Mouse (Mus musculus): ENCODE results near the gene Txlna. TPM values are rescaled to one million over a fixed set of nuclear protein-coding genes. Genes with fewer than 3 reads are reported as not detected.

Txlna gene
- total and polyA plus RNA-seq, 2 experiments from 2014 or later, result 29.3 to 31.6 TPM

- H3K36me3 ChIP-seq (ENCODE audit: insufficient read depth, low read length), result peaks cover 14% of the 10 kb centered on the region; the same call in 1 of the 2 replicates
- TF ChIP-seq CTCF (IDR thresholded peaks at IDR 0.05; ENCODE audit: low read depth), result peak; percentile 81
- H3K9ac ChIP-seq (replicated peaks; ENCODE audit: low read length), result peak overlapping the region; percentile 89
- 7% methylated on average over 12 of the region's 12 CpGs for WGBS
- no peaks in the 10 kb centered on the region for H3K9me3 ChIP-seq (ENCODE audit: low read length)
- H3K27me3 ChIP-seq (ENCODE audit: insufficient read depth, low read length), result no peaks in the 10 kb centered on the region
- peak overlapping the region; percentile 63 for H3K4me3 ChIP-seq (ENCODE audit: low read length)
- peaks cover 3% of the 10 kb centered on the region for H3K4me1 ChIP-seq (ENCODE audit: insufficient read depth, low read length)
- DNase-seq (ENCODE audit: low spot score), result peak; percentile 71
- H3K4me2 ChIP-seq (ENCODE audit: low read depth, low read length), result peak overlapping the region; percentile 85
- 0 out of 2 replicates have a peak, but pooled peaks have one; percentile 46 for ATAC-seq
- peak overlapping the region; percentile 94 for H3K27ac ChIP-seq
These were observed 30.7 kb upstream of the Txlna start for GRCm38 (mm10) chr4:129671491-129672082.

GRCm38 (mm10) chr4:129662255-129662813 is 21.5 kb upstream of the Txlna start:
- Histone ChIP-seq H3K4me3 (ENCODE audit: low read length) (no peak overlapping the region), H3K4me2 (ENCODE audit: low read depth, low read length) (no peak overlapping the region), H3K36me3 (ENCODE audit: insufficient read depth, low read length) (peaks cover 37% of the 10 kb centered on the region), H3K9me3 (ENCODE audit: low read length) (no peaks in the 10 kb centered on the region), H3K4me1 (ENCODE audit: insufficient read depth, low read length) (no peaks in the 10 kb centered on the region), H3K27ac (no peak overlapping the region), H3K27me3 (ENCODE audit: insufficient read depth, low read length) (no peaks in the 10 kb centered on the region), H3K9ac (replicated peaks; ENCODE audit: low read length) (no peak overlapping the region)
- TF ChIP-seq CTCF (IDR thresholded peaks at IDR 0.05; ENCODE audit: low read depth), result no peak
- no peak for ATAC-seq
- 82% methylated on average over 3 of the region's 3 CpGs for WGBS
- no peak for DNase-seq (ENCODE audit: low spot score)

GRCm38 (mm10) chr4:129661584-129661983 is 20.7 kb upstream of the Txlna start:
- H3K9me3 ChIP-seq (ENCODE audit: low read length), result no peaks in the 10 kb centered on the region
- no peak for ATAC-seq
- DNase-seq (ENCODE audit: low spot score), result no peak
- H3K4me3 ChIP-seq (ENCODE audit: low read length), result no peak overlapping the region
- peaks cover 41% of the 10 kb centered on the region for H3K36me3 ChIP-seq (ENCODE audit: insufficient read depth, low read length)
- no peak overlapping the region for H3K27ac ChIP-seq
- H3K27me3 ChIP-seq (ENCODE audit: insufficient read depth, low read length), result no peaks in the 10 kb centered on the region
- TF ChIP-seq CTCF (IDR thresholded peaks at IDR 0.05; ENCODE audit: low read depth), result no peak
- H3K4me1 ChIP-seq (ENCODE audit: insufficient read depth, low read length), result no peaks in the 10 kb centered on the region
- H3K4me2 ChIP-seq (ENCODE audit: low read depth, low read length), result no peak overlapping the region
- H3K9ac ChIP-seq (replicated peaks; ENCODE audit: low read length), result no peak overlapping the region
- WGBS, result 83% methylated on average over 3 of the region's 3 CpGs

- Histone ChIP-seq H3K27me3 (ENCODE audit: insufficient read depth, low read length) (no peaks in the 10 kb centered on the region), H3K36me3 (ENCODE audit: insufficient read depth, low read length) (peaks cover 87% of the 10 kb centered on the region), H3K4me3 (ENCODE audit: low read length) (no peak overlapping the region), H3K9me3 (ENCODE audit: low read length) (no peaks in the 10 kb centered on the region), H3K9ac (replicated peaks; ENCODE audit: low read length) (no peak overlapping the region), H3K27ac (no peak overlapping the region), H3K4me1 (ENCODE audit: insufficient read depth, low read length) (no peaks in the 10 kb centered on the region), H3K4me2 (ENCODE audit: low read depth, low read length) (no peak overlapping the region)
- TF ChIP-seq CTCF (IDR thresholded peaks at IDR 0.05; ENCODE audit: low read depth), result no peak
- no peak for ATAC-seq
- 92% methylated on average over 14 of the region's 14 CpGs for WGBS
- DNase-seq (ENCODE audit: low spot score), result no peak
These were observed 13.9 kb upstream of the Txlna start for GRCm38 (mm10) chr4:129654770-129655169.

GRCm38 (mm10) chr4:129650359-129650758 is 9.5 kb upstream of the Txlna start:
- TF ChIP-seq CTCF (IDR thresholded peaks at IDR 0.05; ENCODE audit: low read depth), result no peak
- no peak for ATAC-seq
- WGBS, result 93% methylated on average over 8 of the region's 8 CpGs
- H3K9me3 ChIP-seq (ENCODE audit: low read length), result no peaks in the 10 kb centered on the region
- H3K4me3 ChIP-seq (ENCODE audit: low read length), result no peak overlapping the region
- H3K4me1 ChIP-seq (ENCODE audit: insufficient read depth, low read length), result no peaks in the 10 kb centered on the region
- no peak overlapping the region for H3K4me2 ChIP-seq (ENCODE audit: low read depth, low read length)
- H3K27ac ChIP-seq, result no peak overlapping the region
- H3K27me3 ChIP-seq (ENCODE audit: insufficient read depth, low read length), result no peaks in the 10 kb centered on the region
- H3K36me3 ChIP-seq (ENCODE audit: insufficient read depth, low read length), result peaks cover 86% of the 10 kb centered on the region
- H3K9ac ChIP-seq (replicated peaks; ENCODE audit: low read length), result no peak overlapping the region
- DNase-seq (ENCODE audit: low spot score), result no peak

GRCm38 (mm10) chr4:129648656-129649055 is 7.8 kb upstream of the Txlna start:
- no peaks in the 10 kb centered on the region for H3K9me3 ChIP-seq (ENCODE audit: low read length)
- H3K36me3 ChIP-seq (ENCODE audit: insufficient read depth, low read length), result peaks cover 77% of the 10 kb centered on the region
- ATAC-seq (no peak), DNase-seq (ENCODE audit: low spot score) (no peak)
- H3K4me3 ChIP-seq (ENCODE audit: low read length), result no peak overlapping the region
- H3K4me2 ChIP-seq (ENCODE audit: low read depth, low read length), result no peak overlapping the region
- H3K27me3 ChIP-seq (ENCODE audit: insufficient read depth, low read length), result no peaks in the 10 kb centered on the region
- no peak overlapping the region for H3K9ac ChIP-seq (replicated peaks; ENCODE audit: low read length)
- no peak overlapping the region for H3K27ac ChIP-seq
- WGBS, result 83% methylated on average over 1 of the region's 1 CpGs
- H3K4me1 ChIP-seq (ENCODE audit: insufficient read depth, low read length), result no peaks in the 10 kb centered on the region
- no peak for TF ChIP-seq CTCF (IDR thresholded peaks at IDR 0.05; ENCODE audit: low read depth)

- no peaks in the 10 kb centered on the region for H3K27me3 ChIP-seq (ENCODE audit: insufficient read depth, low read length)
- 92% methylated on average over 6 of the region's 6 CpGs for WGBS
- no peaks in the 10 kb centered on the region for H3K4me1 ChIP-seq (ENCODE audit: insufficient read depth, low read length)
- ATAC-seq, result no peak
- peaks cover 50% of the 10 kb centered on the region for H3K36me3 ChIP-seq (ENCODE audit: insufficient read depth, low read length)
- no peaks in the 10 kb centered on the region for H3K9me3 ChIP-seq (ENCODE audit: low read length)
- no peak overlapping the region for H3K4me2 ChIP-seq (ENCODE audit: low read depth, low read length)
- DNase-seq (ENCODE audit: low spot score), result no peak
- H3K9ac ChIP-seq (replicated peaks; ENCODE audit: low read length), result no peak overlapping the region
- TF ChIP-seq CTCF (IDR thresholded peaks at IDR 0.05; ENCODE audit: low read depth), result no peak
- no peak overlapping the region for H3K27ac ChIP-seq
- H3K4me3 ChIP-seq (ENCODE audit: low read length), result no peak overlapping the region
These were observed 4.3 kb upstream of the Txlna start for GRCm38 (mm10) chr4:129645204-129645603.
